Mouse (Mus musculus) heart, embryonic 16.5 days (tissue): ENCODE results near the gene Nif3l1. TPM values are rescaled to one million over a fixed set of nuclear protein-coding genes. Genes with fewer than 3 reads are reported as not detected.
A peak's percentile ranks its signal among the peaks of the same experiment; 100 is the strongest.

Experiments used
- ATAC-seq: fragments of 200-750 bp; cut with Nextera tagmentation; replicated peaks from 2 replicates; pipeline ENCODE4 v1.8.0; 2017; ENCODE audit warnings: moderate number of reproducible peaks; ENCODE audit not compliant: insufficient read depth, low FRiP score; ENCODE audit errors: extremely low read depth
- H3K27ac ChIP-seq: fragments of 300-500 bp; sonication (generic); 2 replicates; pipeline ENCODE4 v1.5.1; 2014; ENCODE audit warnings: mild to moderate bottlenecking, low read length, control low read depth, moderate library complexity
- H3K27me3 ChIP-seq: fragments of 300-500 bp; sonication (generic); 2 replicates; pipeline ENCODE4 v1.6.1; 2014; ENCODE audit warnings: low read length, mixed read lengths; ENCODE audit not compliant: control insufficient read depth, insufficient read depth
- H3K36me3 ChIP-seq: fragments of 300-500 bp; sonication (generic); 2 replicates; pipeline ENCODE4 v1.6.1; 2014; ENCODE audit not compliant: control insufficient read depth, insufficient read depth
- H3K4me1 ChIP-seq: fragments of 300-500 bp; sonication (generic); 2 replicates; pipeline ENCODE4 v1.6.1; 2014; ENCODE audit warnings: low read length, mixed read lengths; ENCODE audit not compliant: control insufficient read depth, insufficient read depth
- H3K4me2 ChIP-seq: fragments of 300-500 bp; sonication (generic); 2 replicates; pipeline ENCODE4 v1.6.1; 2014; ENCODE audit warnings: low read depth, mild to moderate bottlenecking, control low read depth, low read length
- H3K4me3 ChIP-seq: fragments of 300-500 bp; sonication (generic); 2 replicates; pipeline ENCODE4 v1.5.1; 2014; ENCODE audit warnings: mild to moderate bottlenecking, control low read depth, low read length
- H3K9ac ChIP-seq: fragments of 300-500 bp; sonication (generic); 2 replicates; pipeline ENCODE4 v1.6.1; 2014; ENCODE audit warnings: low read length, control low read depth
- H3K9me3 ChIP-seq: fragments of 300-500 bp; sonication (generic); replicated peaks from 2 replicates; pipeline ENCODE4 v1.6.1; 2016; ENCODE audit warnings: low read length; ENCODE audit not compliant: control insufficient read depth
- WGBS: fragments of 180-500 bp; shearing (Covaris S2); extraction: QIAGEN DNeasy Blood & Tissue Kit; methylation state at CpG from one replicate; pipeline ENCODE4 v1.1.7; 2014; 5-methylcytosine and 5-hydroxymethylcytosine counted together
- polyA plus RNA-seq: library from polyadenylated mRNA; unstranded; fragments of >200 nt; fragmentation: Nextera tagmentation; extraction: Ambion mirVana; gene quantifications from 2 replicates; pipeline ENCODE4 v1.2.1, GENCODE M21; 2015

Nif3l1 gene
- polyA plus RNA-seq, 1 experiment from 2014 or later: 25.4 TPM

- Histone ChIP-seq H3K4me1 (peaks cover 13% of the 10 kb centered on the region), H3K4me3 (peak overlapping the region; percentile 84), H3K4me2 (peak overlapping the region; percentile 87), H3K9me3 (no peaks in the 10 kb centered on the region), H3K9ac (peak overlapping the region; percentile 88), H3K27ac (peak overlapping the region; percentile 92), H3K36me3 (peaks cover 17% of the 10 kb centered on the region), H3K27me3 (no peaks in the 10 kb centered on the region)
- WGBS: 10% methylated on average over 10 of the region's 10 CpGs
- no peak for ATAC-seq
Observed at GRCm38 (mm10) chr1:58444691-58445090, 260 bp upstream of the Nif3l1 start.

DNA sequence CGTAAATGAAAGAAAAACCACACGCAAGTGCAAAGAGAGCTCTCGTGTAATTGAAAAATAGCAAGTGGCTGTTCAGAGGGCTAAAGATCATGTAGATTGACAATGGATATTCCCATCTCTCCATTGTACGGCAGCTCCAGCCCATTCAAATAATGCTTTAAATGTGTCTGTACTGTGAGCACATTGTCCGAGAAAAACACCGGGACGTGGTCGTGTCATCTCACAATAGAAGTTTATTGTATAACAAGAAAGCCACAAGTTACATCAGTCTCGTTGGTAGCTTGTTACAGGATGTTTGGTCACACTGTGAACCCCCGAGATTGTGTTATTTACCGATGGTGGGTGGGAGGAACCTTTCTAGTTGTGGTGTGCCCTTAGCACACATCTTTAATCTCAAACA is 910 bp downstream of the Nif3l1 start:
- H3K36me3 ChIP-seq: peaks cover 15% of the 10 kb centered on the region
- H3K4me3 ChIP-seq: peak overlapping the region; percentile 84
- no peaks in the 10 kb centered on the region for H3K27me3 ChIP-seq
- peak overlapping the region; percentile 87 for H3K4me2 ChIP-seq
- peak overlapping the region; percentile 92 for H3K27ac ChIP-seq
- peaks cover 13% of the 10 kb centered on the region for H3K4me1 ChIP-seq
- peak overlapping the region; percentile 88 for H3K9ac ChIP-seq
- WGBS: 7% methylated on average over 11 of the region's 11 CpGs
- ATAC-seq: no peak
- H3K9me3 ChIP-seq: no peaks in the 10 kb centered on the region

DNA sequence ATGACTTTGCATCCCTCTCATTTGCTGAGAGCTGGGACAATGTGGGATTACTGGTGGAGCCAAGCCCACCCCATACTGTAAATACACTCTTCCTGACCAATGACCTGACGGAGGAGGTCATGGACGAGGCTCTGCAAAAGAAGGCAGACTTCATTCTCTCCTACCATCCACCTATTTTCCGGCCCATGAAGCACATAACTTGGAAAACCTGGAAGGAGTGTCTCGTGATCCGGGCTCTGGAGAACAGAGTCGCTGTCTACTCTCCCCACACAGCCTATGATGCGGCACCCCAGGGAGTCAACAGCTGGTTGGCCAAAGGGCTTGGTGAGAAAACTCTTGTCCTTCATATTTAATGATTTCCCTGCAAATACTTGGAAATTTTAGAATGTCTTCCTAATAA is 2.8 kb downstream of the Nif3l1 start:
- no peaks in the 10 kb centered on the region for H3K27me3 ChIP-seq

GRCm38 (mm10) chr1:58448396-58448795 is 3.4 kb downstream of the Nif3l1 start:
- Histone ChIP-seq H3K27ac (no peak overlapping the region), H3K9ac (no peak overlapping the region), H3K4me1 (peaks cover 13% of the 10 kb centered on the region), H3K4me3 (no peak overlapping the region), H3K9me3 (no peaks in the 10 kb centered on the region), H3K27me3 (no peaks in the 10 kb centered on the region), H3K4me2 (no peak overlapping the region), H3K36me3 (peaks cover 24% of the 10 kb centered on the region)
- WGBS: 83% methylated on average over 7 of the region's 7 CpGs
- ATAC-seq: no peak

More for the DNA sequence above, 2.8 kb downstream of the Nif3l1 start:
- H3K9me3 ChIP-seq: no peaks in the 10 kb centered on the region
- H3K4me3 ChIP-seq: no peak overlapping the region
- H3K4me2 ChIP-seq: no peak overlapping the region
- H3K36me3 ChIP-seq: peaks cover 17% of the 10 kb centered on the region; the same call in 1 of the 2 replicates
- WGBS: 91% methylated on average over 7 of the region's 7 CpGs
- H3K9ac ChIP-seq: no peak overlapping the region
- no peak overlapping the region for H3K27ac ChIP-seq
- peaks cover 13% of the 10 kb centered on the region for H3K4me1 ChIP-seq
- no peak for ATAC-seq

DNA sequence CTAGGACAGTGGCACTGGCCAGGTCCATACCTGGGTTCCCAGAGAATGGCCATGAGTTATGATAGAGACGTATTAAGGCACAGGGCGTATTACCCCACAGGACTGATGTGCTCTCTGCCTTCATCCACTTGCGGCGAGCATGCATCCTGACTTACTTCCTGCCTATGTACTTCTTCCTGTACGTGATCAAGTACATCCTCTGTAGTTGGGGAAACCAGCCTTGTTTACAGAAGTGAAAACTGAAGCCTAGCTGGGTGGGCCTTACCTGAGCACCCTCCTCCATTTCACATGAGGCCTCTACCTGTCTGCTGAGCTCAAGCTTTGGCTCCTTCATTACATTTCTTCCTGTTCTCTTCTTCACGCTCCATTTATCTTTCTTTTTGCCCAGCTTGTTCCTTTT is 9.4 kb downstream of the Nif3l1 start:
- H3K27ac ChIP-seq: no peak overlapping the region
- peaks cover 4% of the 10 kb centered on the region; the same call in 1 of the 2 replicates for H3K4me1 ChIP-seq
- H3K4me3 ChIP-seq: no peak overlapping the region
- no peak overlapping the region for H3K9ac ChIP-seq
- ATAC-seq: no peak
- peaks cover 42% of the 10 kb centered on the region for H3K36me3 ChIP-seq
- no peaks in the 10 kb centered on the region for H3K9me3 ChIP-seq
- WGBS: 89% methylated on average over 6 of the region's 6 CpGs
- no peaks in the 10 kb centered on the region for H3K27me3 ChIP-seq
- H3K4me2 ChIP-seq: no peak overlapping the region

GRCm38 (mm10) chr1:58458175-58458574 is 13.2 kb downstream of the Nif3l1 start:
- WGBS: 77% methylated on average over 5 of the region's 5 CpGs
- Histone ChIP-seq H3K9me3 (no peaks in the 10 kb centered on the region), H3K4me3 (no peak overlapping the region), H3K36me3 (peaks cover 45% of the 10 kb centered on the region), H3K9ac (no peak overlapping the region), H3K27ac (no peak overlapping the region), H3K27me3 (no peaks in the 10 kb centered on the region), H3K4me2 (no peak overlapping the region), H3K4me1 (peaks cover 4% of the 10 kb centered on the region; the same call in 1 of the 2 replicates)
- no peak for ATAC-seq

GRCm38 (mm10) chr1:58458867-58459266 is 13.9 kb downstream of the Nif3l1 start:
- ATAC-seq: peak; percentile 52
- no peaks in the 10 kb centered on the region for H3K9me3 ChIP-seq
- H3K4me3 ChIP-seq: no peak overlapping the region
- H3K36me3 ChIP-seq: peaks cover 43% of the 10 kb centered on the region
- WGBS: 38% methylated on average over 2 of the region's 2 CpGs
- H3K9ac ChIP-seq: no peak overlapping the region
- H3K27me3 ChIP-seq: no peaks in the 10 kb centered on the region
- H3K27ac ChIP-seq: no peak overlapping the region; the same call in 1 of the 2 replicates
- no peak overlapping the region for H3K4me2 ChIP-seq
- peaks cover 4% of the 10 kb centered on the region; the same call in 1 of the 2 replicates for H3K4me1 ChIP-seq

DNA sequence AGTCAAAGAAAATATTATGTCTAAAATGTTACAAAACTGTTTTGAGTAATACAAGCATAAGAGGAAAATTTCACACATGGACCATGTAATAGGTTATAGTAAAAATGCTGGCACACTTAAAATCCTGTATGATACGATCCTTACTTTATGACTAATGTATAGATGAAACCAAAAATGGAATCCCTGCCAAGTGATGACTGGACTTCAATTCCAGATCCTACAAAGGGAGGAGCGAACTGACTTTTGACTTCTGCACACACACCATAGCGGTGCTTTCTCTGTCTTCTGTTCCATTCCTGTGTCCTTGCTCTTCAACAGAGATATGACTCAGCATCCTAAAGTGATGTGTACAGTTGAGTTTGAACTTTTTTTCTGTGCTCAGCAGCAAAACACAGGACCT is 15.6 kb downstream of the Nif3l1 start:
- Histone ChIP-seq H3K4me1 (peaks cover 4% of the 10 kb centered on the region; the same call in 1 of the 2 replicates), H3K36me3 (peaks cover 48% of the 10 kb centered on the region), H3K9ac (no peak overlapping the region), H3K4me3 (no peak overlapping the region), H3K27ac (no peak overlapping the region), H3K9me3 (no peaks in the 10 kb centered on the region), H3K4me2 (no peak overlapping the region), H3K27me3 (no peaks in the 10 kb centered on the region)
- WGBS: 90% methylated on average over 3 of the region's 3 CpGs
- ATAC-seq: no peak

- Histone ChIP-seq H3K36me3 (peaks cover 38% of the 10 kb centered on the region), H3K9ac (no peak overlapping the region), H3K9me3 (no peaks in the 10 kb centered on the region), H3K27me3 (no peaks in the 10 kb centered on the region), H3K4me2 (no peak overlapping the region), H3K27ac (no peak overlapping the region), H3K4me1 (no peaks in the 10 kb centered on the region), H3K4me3 (no peak overlapping the region)
- 86% methylated on average over 2 of the region's 2 CpGs for WGBS
- ATAC-seq: no peak
Observed at GRCm38 (mm10) chr1:58463935-58464334, 19.0 kb downstream of the Nif3l1 start.
